Mouse (Mus musculus): Measurements from ENCODE around the gene Odf2. TPM values are rescaled to one million over a fixed set of nuclear protein-coding genes. Genes with fewer than 3 reads are reported as not detected.
A peak's percentile ranks its signal among the peaks of the same experiment; 100 is the strongest.

The Odf2 gene
- polyA plus RNA-seq, 1 experiment from 2014 or later: 21.8 TPM

DNA sequence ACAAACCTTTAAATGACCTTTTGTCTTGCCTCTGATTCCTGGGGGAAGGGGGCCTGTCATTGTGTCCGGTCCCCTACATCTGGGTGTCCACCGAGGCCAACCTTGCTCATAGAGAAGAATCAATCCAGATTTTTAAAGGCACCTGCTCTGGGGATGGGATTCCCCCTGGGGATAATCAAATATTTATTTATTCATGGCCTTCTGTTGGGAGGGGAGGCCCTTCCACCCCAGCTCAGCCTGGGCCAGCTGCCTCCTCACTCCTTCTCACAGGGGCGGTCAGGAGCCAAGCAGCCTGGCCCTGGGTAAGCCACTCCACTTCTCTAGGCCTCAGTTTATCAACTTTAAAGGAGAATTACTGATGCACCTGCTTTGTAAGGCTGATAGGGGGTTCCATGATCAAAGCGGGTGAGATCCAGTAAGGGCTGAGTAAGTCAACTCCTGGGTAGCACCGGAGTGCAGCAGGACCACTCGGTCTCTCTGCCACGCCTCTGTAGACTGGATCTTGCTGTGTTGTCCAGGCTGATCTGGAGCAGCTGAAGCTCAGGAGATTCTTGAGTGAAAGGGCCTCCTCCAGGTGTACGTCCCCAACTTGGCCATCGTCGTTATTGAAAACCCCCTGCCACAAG is 33.3 kb upstream of the Odf2 start:
- 68% methylated on average over 10 of the region's 10 CpGs for WGBS
- H3K27ac ChIP-seq (ENCODE audit: low read length): no peak overlapping the region
- no peak overlapping the region for H3K4me2 ChIP-seq (replicated peaks; ENCODE audit: low read depth, low read length)
- no peaks in the 10 kb centered on the region for H3K4me1 ChIP-seq (ENCODE audit: insufficient read depth, low read depth, low read length)
- no peak for TF ChIP-seq CTCF (IDR thresholded peaks at IDR 0.05)
- no peaks in the 10 kb centered on the region for H3K9me3 ChIP-seq (ENCODE audit: low read length)
- no peak overlapping the region for H3K4me3 ChIP-seq (ENCODE audit: low read depth, low read length)
- ATAC-seq: no peak
- DNase-seq (ENCODE audit: low spot score): no peak
- H3K36me3 ChIP-seq (ENCODE audit: insufficient read depth, low read length): no peaks in the 10 kb centered on the region
- no peaks in the 10 kb centered on the region for H3K27me3 ChIP-seq (replicated peaks; ENCODE audit: insufficient read depth, low read length)
- no peak overlapping the region for H3K9ac ChIP-seq (replicated peaks; ENCODE audit: low read depth)

DNA sequence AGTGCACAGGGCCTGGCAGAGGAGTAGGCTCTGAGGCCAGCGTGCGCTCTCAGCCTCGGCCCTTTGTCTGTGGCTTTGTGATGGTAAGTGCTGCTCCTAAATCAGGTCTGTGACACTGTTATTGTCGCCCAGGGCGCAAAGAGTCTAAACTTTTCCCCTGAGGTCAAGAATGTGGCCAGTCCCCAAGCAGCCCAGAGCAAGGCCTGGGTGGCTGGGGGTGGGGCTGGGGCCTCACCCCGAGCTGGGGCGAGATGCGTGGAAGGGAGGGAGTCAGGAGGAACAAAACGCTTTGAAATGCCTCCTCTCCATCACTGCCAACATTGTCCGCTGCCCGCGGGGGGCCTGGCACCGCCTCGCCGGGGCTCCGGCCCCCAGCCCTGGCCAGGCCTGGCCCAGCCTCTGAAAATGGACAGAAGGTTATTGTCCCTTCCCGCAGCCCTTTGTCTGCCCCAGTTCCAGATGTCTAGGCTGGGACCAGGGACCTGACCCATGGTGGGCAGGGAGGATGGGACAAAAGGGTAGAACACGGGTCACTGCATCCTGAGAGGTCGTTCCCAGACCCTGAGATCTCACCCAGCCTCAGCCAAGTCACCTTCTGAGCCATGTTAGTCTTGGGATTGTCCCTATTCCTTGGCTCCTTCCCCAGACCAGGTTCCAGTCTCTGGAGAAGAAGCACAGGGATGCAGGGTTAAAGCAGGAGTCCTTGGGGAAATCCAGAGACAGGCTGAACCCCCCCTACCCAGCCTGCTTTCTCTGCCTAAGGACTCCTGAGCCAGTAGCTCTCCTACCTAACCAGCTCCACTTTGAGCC is 32.4 kb upstream of the Odf2 start:
- no peaks in the 10 kb centered on the region for H3K27me3 ChIP-seq (replicated peaks; ENCODE audit: insufficient read depth, low read length)
- no peak overlapping the region for H3K4me2 ChIP-seq (replicated peaks; ENCODE audit: low read depth, low read length)
- ATAC-seq: no peak
- no peak overlapping the region for H3K4me3 ChIP-seq (ENCODE audit: low read depth, low read length)
- 24% methylated on average over 18 of the region's 19 CpGs for WGBS
- no peak for TF ChIP-seq CTCF (IDR thresholded peaks at IDR 0.05)
- TF ChIP-seq EP300 (IDR thresholded peaks at IDR 0.05): no peak
- H3K9me3 ChIP-seq (ENCODE audit: low read length): no peaks in the 10 kb centered on the region
- H3K27ac ChIP-seq (ENCODE audit: low read length): no peak overlapping the region
- H3K36me3 ChIP-seq (ENCODE audit: insufficient read depth, low read length): no peaks in the 10 kb centered on the region
- H3K9ac ChIP-seq (replicated peaks; ENCODE audit: low read depth): no peak overlapping the region
- H3K4me1 ChIP-seq (ENCODE audit: insufficient read depth, low read depth, low read length): no peaks in the 10 kb centered on the region
- DNase-seq (ENCODE audit: low spot score): no peak

DNA sequence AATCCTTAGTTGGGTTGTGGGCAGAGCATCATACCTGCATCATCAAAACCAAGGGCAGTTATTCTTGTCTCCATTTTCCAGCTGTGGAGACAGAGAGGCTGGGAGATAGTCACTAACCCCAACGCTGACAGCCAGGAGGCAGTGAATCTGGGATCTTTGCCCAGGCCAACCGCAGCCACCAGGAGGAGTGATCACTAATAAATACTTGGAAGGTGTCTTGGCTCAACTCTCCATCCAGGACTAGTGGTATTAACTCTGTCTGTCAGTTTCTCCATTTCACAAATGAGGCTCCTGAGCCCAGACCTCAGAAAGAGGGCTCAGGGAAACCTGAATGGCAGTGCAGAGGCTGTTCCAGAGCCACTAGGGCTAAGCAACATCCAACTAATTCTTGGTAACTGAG is 31.7 kb upstream of the Odf2 start:
- ATAC-seq (no peak), DNase-seq (ENCODE audit: low spot score) (no peak)
- H3K4me2 ChIP-seq (replicated peaks; ENCODE audit: low read depth, low read length): no peak overlapping the region
- H3K36me3 ChIP-seq (ENCODE audit: insufficient read depth, low read length): no peaks in the 10 kb centered on the region
- no peak overlapping the region for H3K9ac ChIP-seq (replicated peaks; ENCODE audit: low read depth)
- H3K27me3 ChIP-seq (replicated peaks; ENCODE audit: insufficient read depth, low read length): no peaks in the 10 kb centered on the region
- no peak for TF ChIP-seq CTCF (IDR thresholded peaks at IDR 0.05)
- no peak for TF ChIP-seq EP300 (IDR thresholded peaks at IDR 0.05)
- WGBS: 29% methylated on average over 2 of the region's 2 CpGs
- H3K4me1 ChIP-seq (ENCODE audit: insufficient read depth, low read depth, low read length): no peaks in the 10 kb centered on the region
- no peak overlapping the region for H3K27ac ChIP-seq (ENCODE audit: low read length)
- H3K4me3 ChIP-seq (ENCODE audit: low read depth, low read length): no peak overlapping the region
- no peaks in the 10 kb centered on the region for H3K9me3 ChIP-seq (ENCODE audit: low read length)

DNA sequence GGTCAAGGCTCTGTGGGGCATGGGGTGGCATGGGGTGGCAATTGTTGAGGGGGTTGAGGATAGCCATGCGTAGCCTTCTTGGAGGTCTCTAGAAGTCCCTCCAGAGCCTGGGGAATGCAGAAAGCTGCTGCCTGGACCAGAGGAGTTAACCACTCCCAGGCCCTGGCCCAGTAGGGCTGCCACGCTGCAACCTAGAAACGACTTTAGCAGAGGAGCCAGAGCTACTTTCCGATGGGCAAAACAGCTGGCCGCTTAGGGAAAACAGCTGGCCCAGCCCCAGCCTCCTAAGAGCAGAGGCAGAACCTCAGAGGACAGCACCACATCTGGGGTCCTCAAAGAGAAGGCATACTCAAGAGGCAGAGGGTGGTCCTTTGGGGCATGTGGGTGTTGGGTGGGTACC is 31.1 kb upstream of the Odf2 start:
- TF ChIP-seq EP300 (IDR thresholded peaks at IDR 0.05): no peak
- TF ChIP-seq CTCF (IDR thresholded peaks at IDR 0.05): no peak
- H3K9ac ChIP-seq (replicated peaks; ENCODE audit: low read depth): no peak overlapping the region
- no peaks in the 10 kb centered on the region for H3K36me3 ChIP-seq (ENCODE audit: insufficient read depth, low read length)
- H3K9me3 ChIP-seq (ENCODE audit: low read length): no peaks in the 10 kb centered on the region
- no peak overlapping the region for H3K27ac ChIP-seq (ENCODE audit: low read length)
- no peaks in the 10 kb centered on the region for H3K27me3 ChIP-seq (replicated peaks; ENCODE audit: insufficient read depth, low read length)
- no peak for ATAC-seq
- no peak for DNase-seq (ENCODE audit: low spot score)
- 82% methylated on average over 5 of the region's 5 CpGs for WGBS
- no peak overlapping the region for H3K4me3 ChIP-seq (ENCODE audit: low read depth, low read length)
- H3K4me1 ChIP-seq (ENCODE audit: insufficient read depth, low read depth, low read length): no peaks in the 10 kb centered on the region
- H3K4me2 ChIP-seq (replicated peaks; ENCODE audit: low read depth, low read length): no peak overlapping the region

DNA sequence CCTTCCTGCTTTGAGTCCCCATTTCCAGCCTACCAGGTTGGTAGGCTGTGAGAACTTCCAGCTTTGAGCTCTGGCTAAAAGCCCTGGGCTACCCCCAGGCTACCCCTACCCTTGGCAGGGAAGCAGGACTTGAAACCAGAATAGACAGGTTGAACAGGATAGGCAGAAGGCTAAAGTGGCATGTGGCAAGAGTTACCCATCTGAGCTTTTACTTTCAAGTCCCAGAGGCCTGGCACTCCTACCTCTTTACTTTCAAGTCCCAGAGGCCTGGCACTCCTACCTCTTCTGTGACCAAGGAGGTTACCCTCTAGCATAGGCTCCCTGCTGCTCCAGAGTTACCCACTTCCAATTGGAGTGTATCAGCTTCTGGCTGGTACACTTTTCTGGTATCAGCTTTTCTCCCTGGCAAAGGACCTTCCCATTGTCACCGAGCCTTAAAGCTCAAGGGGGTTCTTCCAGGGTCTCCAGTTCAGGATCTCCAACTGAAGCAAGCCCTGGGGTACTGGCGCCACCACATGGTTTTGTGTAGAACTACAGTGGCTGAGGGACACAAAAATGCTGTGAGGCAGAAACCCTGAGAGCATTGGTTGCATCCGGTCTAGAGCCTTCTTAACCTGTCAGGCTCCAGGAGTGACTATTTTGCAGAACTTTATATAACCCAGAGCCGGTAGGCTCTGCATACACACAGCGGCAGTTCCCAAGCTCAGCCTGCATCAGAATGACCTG is 30.1 kb upstream of the Odf2 start:
- Histone ChIP-seq H3K4me3 (ENCODE audit: low read depth, low read length) (no peak overlapping the region), H3K36me3 (ENCODE audit: insufficient read depth, low read length) (no peaks in the 10 kb centered on the region), H3K4me1 (ENCODE audit: insufficient read depth, low read depth, low read length) (no peaks in the 10 kb centered on the region), H3K27me3 (replicated peaks; ENCODE audit: insufficient read depth, low read length) (no peaks in the 10 kb centered on the region), H3K9ac (replicated peaks; ENCODE audit: low read depth) (no peak overlapping the region), H3K27ac (ENCODE audit: low read length) (no peak overlapping the region), H3K9me3 (ENCODE audit: low read length) (no peaks in the 10 kb centered on the region), H3K4me2 (replicated peaks; ENCODE audit: low read depth, low read length) (no peak overlapping the region)
- TF ChIP-seq EP300 (IDR thresholded peaks at IDR 0.05) (no peak), CTCF (IDR thresholded peaks at IDR 0.05) (peak; percentile 84)
- peak; percentile 57 for DNase-seq (ENCODE audit: low spot score)
- 13% methylated on average over 5 of the region's 5 CpGs for WGBS
- ATAC-seq: peak; percentile 77

DNA sequence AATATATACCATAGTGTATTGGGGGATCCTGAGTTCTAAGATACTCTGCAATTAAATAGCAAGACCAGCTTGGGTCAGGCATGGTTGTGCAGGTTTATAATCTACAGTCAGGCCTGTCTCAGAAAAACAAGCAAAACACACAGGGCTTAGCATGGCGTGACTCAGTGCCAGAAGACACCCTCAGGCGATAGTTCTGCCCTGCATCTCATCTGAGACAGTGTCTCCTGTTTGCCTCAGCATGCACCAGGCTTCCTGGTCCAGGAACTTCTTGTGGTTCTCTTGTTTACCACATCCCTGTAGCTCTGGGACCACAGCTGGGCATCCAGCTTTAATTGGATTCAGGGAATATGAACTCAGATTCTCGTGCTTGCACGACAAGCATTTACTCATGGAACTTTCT is 23.9 kb upstream of the Odf2 start:
- TF ChIP-seq EP300 (IDR thresholded peaks at IDR 0.05): no peak
- TF ChIP-seq CTCF (IDR thresholded peaks at IDR 0.05): no peak
- H3K4me2 ChIP-seq (replicated peaks; ENCODE audit: low read depth, low read length): no peak overlapping the region
- no peaks in the 10 kb centered on the region for H3K36me3 ChIP-seq (ENCODE audit: insufficient read depth, low read length)
- H3K9me3 ChIP-seq (ENCODE audit: low read length): no peaks in the 10 kb centered on the region
- H3K27me3 ChIP-seq (replicated peaks; ENCODE audit: insufficient read depth, low read length): no peaks in the 10 kb centered on the region
- no peak overlapping the region for H3K27ac ChIP-seq (ENCODE audit: low read length)
- no peak overlapping the region for H3K9ac ChIP-seq (replicated peaks; ENCODE audit: low read depth)
- H3K4me3 ChIP-seq (ENCODE audit: low read depth, low read length): no peak overlapping the region
- 73% methylated on average over 4 of the region's 4 CpGs for WGBS
- DNase-seq (ENCODE audit: low spot score) (no peak), ATAC-seq (no peak)
- H3K4me1 ChIP-seq (ENCODE audit: insufficient read depth, low read depth, low read length): no peaks in the 10 kb centered on the region
